20 mouse cellular contexts compared by ENCODE assay signal in genomic region chr3:154786354-154786753, GRCm38 (mm10).
"Had no signal": no experiment of that assay in that cellular context is flagged by ENCODE, and none has a peak within 500 bp of the region (broad histone marks: within the 10 kb centered on the region; RNA-seq: fewer than 3 reads in every experiment).

No protein-coding gene starts in this region.

- H3K4me2 ChIP-seq: limb, embryonic 13.5 days; liver, embryonic 12.5 days; liver, embryonic 15.5 days; lung, embryonic 15.5 days; neural tube, embryonic 13.5 days; stomach, embryonic 15.5 days had no signal

- H3K27me3 ChIP-seq: liver, embryonic 12.5 days; liver, embryonic 15.5 days; lung, embryonic 15.5 days; neural tube, embryonic 13.5 days; stomach, embryonic 15.5 days had no signal

- DNase-seq: kidney, adult 18-20 months; kidney, adult 9 months; kidney, postnatal 14 days; kidney, postnatal 4 days; liver; lung, adult 18-20 months; lung, postnatal 10 days; lung, postnatal 4 days; retina, postnatal 1 day; right cerebral cortex, postnatal 25 days; spleen, adult 18-20 months; thymus, postnatal 25 days had no signal

- H3K4me1 ChIP-seq: limb, embryonic 10.5 days; limb, embryonic 13.5 days; liver, embryonic 12.5 days; liver, embryonic 15.5 days; lung, embryonic 15.5 days; neural tube, embryonic 13.5 days; stomach, embryonic 15.5 days had no signal

- H3K9ac ChIP-seq: limb, embryonic 13.5 days; liver, embryonic 12.5 days; liver, embryonic 15.5 days; lung, embryonic 15.5 days; neural tube, embryonic 13.5 days; stomach, embryonic 15.5 days had no signal

- H3K27ac ChIP-seq: limb, embryonic 10.5 days; limb, embryonic 13.5 days; liver, embryonic 12.5 days; liver, embryonic 15.5 days; lung, embryonic 15.5 days; neural tube, embryonic 13.5 days; stomach, embryonic 15.5 days had no signal

- H3K9me3 ChIP-seq: limb, embryonic 10.5 days; limb, embryonic 13.5 days; liver, embryonic 12.5 days; liver, embryonic 15.5 days; lung, embryonic 15.5 days; neural tube, embryonic 13.5 days; stomach, embryonic 15.5 days had no signal

- ATAC-seq: liver, embryonic 12.5 days had no signal

- H3K36me3 ChIP-seq: limb, embryonic 10.5 days; limb, embryonic 13.5 days; liver, embryonic 12.5 days; liver, embryonic 15.5 days; lung, embryonic 15.5 days; neural tube, embryonic 13.5 days; stomach, embryonic 15.5 days had no signal

- H3K4me3 ChIP-seq: limb, embryonic 10.5 days; limb, embryonic 13.5 days; liver, embryonic 12.5 days; liver, embryonic 15.5 days; lung, embryonic 15.5 days; myocyte; neural tube, embryonic 13.5 days; stomach, embryonic 15.5 days had no signal
